Mouse (Mus musculus) liver, postnatal 0 days (tissue): ENCODE results near the gene Atp6v1g2. TPM values are rescaled to one million over a fixed set of nuclear protein-coding genes. Genes with fewer than 3 reads are reported as not detected.

Experiments used
- ATAC-seq: fragments of 200-750 bp; cut with Nextera tagmentation; 2 replicates; pipeline ENCODE4 v1.8.0; 2017; ENCODE audit warnings: mild to moderate bottlenecking, moderate library complexity
- DNase-seq: peaks from one replicate; pipeline ENCODE4 v3.0.0-alpha.2; 2016
- H3K27ac ChIP-seq: fragments of 300-500 bp; sonication (generic); 2 replicates; pipeline ENCODE4 v1.5.1; 2014; ENCODE audit warnings: antibody characterized with exemption, moderate library complexity, mild to moderate bottlenecking, low read depth
- H3K27me3 ChIP-seq: fragments of 300-500 bp; sonication (generic); 2 replicates; pipeline ENCODE4 v1.6.1; 2014; ENCODE audit warnings: low read length, control low read depth, mixed read lengths; ENCODE audit not compliant: insufficient read depth
- H3K36me3 ChIP-seq: fragments of 300-500 bp; sonication (generic); replicated peaks from 2 replicates; pipeline ENCODE4 v1.6.1; 2014; ENCODE audit warnings: mild to moderate bottlenecking, control low read depth, low read length, moderate library complexity, mixed read lengths; ENCODE audit not compliant: insufficient read depth
- H3K4me1 ChIP-seq: fragments of 300-500 bp; sonication (generic); 2 replicates; pipeline ENCODE4 v1.6.1; 2014; ENCODE audit warnings: antibody characterized with exemption, mild to moderate bottlenecking, control low read depth; ENCODE audit not compliant: insufficient read depth
- H3K4me2 ChIP-seq: fragments of 300-500 bp; sonication (generic); 2 replicates; pipeline ENCODE4 v1.6.1; 2014; ENCODE audit warnings: low read depth, mild to moderate bottlenecking, low read length, moderate library complexity, mixed read lengths
- H3K4me3 ChIP-seq: fragments of 300-500 bp; sonication (generic); 2 replicates; pipeline ENCODE4 v1.5.1; 2014; ENCODE audit warnings: low read depth, low read length
- H3K9ac ChIP-seq: fragments of 300-500 bp; sonication (generic); replicated peaks from 2 replicates; pipeline ENCODE4 v1.6.1; 2014; ENCODE audit warnings: mild to moderate bottlenecking, moderate library complexity
- H3K9me3 ChIP-seq: fragments of 300-500 bp; sonication (generic); 2 replicates; pipeline ENCODE4 v1.6.1; 2016; ENCODE audit warnings: mild to moderate bottlenecking, control low read depth, low read length, mixed read lengths
- CTCF ChIP-seq: sonication (generic); IDR thresholded peaks from 2 replicates; pipeline ENCODE4 v1.5.1; 2016; ENCODE audit warnings: antibody characterized with exemption, low read depth
- EP300 ChIP-seq: IDR thresholded peaks from 2 replicates; pipeline ENCODE4 v1.6.1; 2016; ENCODE audit warnings: antibody characterized with exemption, low read depth, mild to moderate bottlenecking
- WGBS: fragments of 180-500 bp; shearing (Covaris S2); extraction: QIAGEN DNeasy Blood & Tissue Kit; methylation state at CpG from one replicate; pipeline ENCODE4 v1.1.7; 2014; ENCODE audit not compliant: insufficient replicate concordance; 5-methylcytosine and 5-hydroxymethylcytosine counted together
- polyA plus RNA-seq: library from polyadenylated mRNA; unstranded; fragments of >200 nt; fragmentation: Nextera tagmentation; extraction: Ambion mirVana; gene quantifications from 2 replicates; pipeline ENCODE4 v1.2.1, GENCODE M21; 2015

Gene Atp6v1g2
- polyA plus RNA-seq, 1 experiment from 2014 or later: 1.3 TPM

DNA sequence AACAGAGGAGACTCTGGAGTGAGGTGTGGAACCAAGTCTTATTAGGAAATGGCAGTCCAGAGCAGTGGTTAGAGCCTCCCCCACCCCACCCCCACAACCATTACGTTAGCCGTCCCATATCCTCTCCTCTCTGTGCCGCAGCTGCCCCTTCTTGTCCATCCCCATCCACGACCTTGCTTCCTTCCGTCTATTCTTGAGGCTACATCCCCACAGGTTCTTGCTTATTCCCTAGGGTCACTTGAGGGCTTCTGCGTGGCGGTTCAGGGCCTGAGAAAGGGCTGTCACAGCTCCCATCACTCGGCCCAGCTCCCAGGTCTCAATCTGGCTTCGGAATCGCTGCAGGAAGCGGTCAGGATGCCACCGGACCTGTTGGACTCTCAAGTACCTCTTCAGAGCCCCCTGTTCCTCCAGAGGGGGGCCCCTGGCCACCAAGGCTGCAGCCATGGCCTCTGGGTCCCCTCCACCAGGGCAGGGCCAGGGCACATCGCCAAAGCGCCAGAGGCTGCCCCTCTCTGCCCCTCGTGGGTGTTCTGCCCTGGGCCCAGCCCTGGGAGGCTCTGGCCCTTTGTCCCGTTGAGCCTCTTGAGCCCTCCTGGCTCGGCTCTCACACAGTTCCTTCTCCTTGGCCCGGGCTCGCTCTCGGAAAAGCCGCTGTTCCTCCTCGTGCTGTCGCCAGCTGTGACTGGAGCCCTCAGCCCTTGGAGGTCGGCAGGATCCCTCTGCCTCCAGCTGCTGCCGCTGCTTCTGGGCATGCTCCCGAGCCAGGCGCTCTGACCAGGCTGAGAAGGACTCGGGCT is 13.1 kb upstream of the Atp6v1g2 start, which contains the start of gene Gm16181:
Gene Gm16181 (plus strand): TSS at position 679 of the 797 bp plus-strand sequence.
- no peak within 1 kb of the TSS for H3K4me3 ChIP-seq
- no peak within 1 kb of the TSS for H3K9ac ChIP-seq
- ATAC-seq (no peak), DNase-seq (no peak)
- H3K36me3 ChIP-seq: peaks cover 14% of the 10 kb centered on the region; the same call in 1 of the 2 replicates
- H3K27ac ChIP-seq: peak within 1 kb of the TSS; percentile 80
- no peaks in the 10 kb centered on the region for H3K9me3 ChIP-seq
- H3K27me3 ChIP-seq: peaks cover 4% of the 10 kb centered on the region; the same call in 1 of the 2 replicates
- peaks cover 30% of the 10 kb centered on the region for H3K4me1 ChIP-seq
- 55% methylated on average over 28 of the region's 28 CpGs for WGBS
- TF ChIP-seq EP300 (no peak), CTCF (no peak)
- peak within 1 kb of the TSS; percentile 56 for H3K4me2 ChIP-seq

GRCm38 (mm10) chr17:35222299-35222698 is 11.2 kb upstream of the Atp6v1g2 start:
- H3K4me3 ChIP-seq: no peak overlapping the region
- ATAC-seq: no peak
- no peak overlapping the region for H3K4me2 ChIP-seq
- TF ChIP-seq EP300 (no peak), CTCF (no peak)
- peaks cover 32% of the 10 kb centered on the region for H3K4me1 ChIP-seq
- peak overlapping the region; percentile 41; the same call in 1 of the 2 replicates for H3K27ac ChIP-seq
- H3K9ac ChIP-seq: no peak overlapping the region
- peaks cover 4% of the 10 kb centered on the region; the same call in 1 of the 2 replicates for H3K27me3 ChIP-seq
- peaks cover 23% of the 10 kb centered on the region for H3K36me3 ChIP-seq
- WGBS: 47% methylated on average over 6 of the region's 6 CpGs
- no peaks in the 10 kb centered on the region for H3K9me3 ChIP-seq
- DNase-seq: no peak

- H3K4me2 ChIP-seq: no peak overlapping the region
- DNase-seq: no peak
- TF ChIP-seq EP300 (no peak), CTCF (no peak)
- H3K9ac ChIP-seq: no peak overlapping the region
- H3K4me3 ChIP-seq: no peak overlapping the region
- no peak for ATAC-seq
- H3K27ac ChIP-seq: no peak overlapping the region
- WGBS: 88% methylated on average over 4 of the region's 4 CpGs
- no peaks in the 10 kb centered on the region for H3K9me3 ChIP-seq
- H3K4me1 ChIP-seq: peaks cover 22% of the 10 kb centered on the region
- H3K36me3 ChIP-seq: peaks cover 45% of the 10 kb centered on the region
- H3K27me3 ChIP-seq: no peaks in the 10 kb centered on the region
Measured at GRCm38 (mm10) chr17:35224641-35225040, 8.8 kb upstream of the Atp6v1g2 start.

DNA sequence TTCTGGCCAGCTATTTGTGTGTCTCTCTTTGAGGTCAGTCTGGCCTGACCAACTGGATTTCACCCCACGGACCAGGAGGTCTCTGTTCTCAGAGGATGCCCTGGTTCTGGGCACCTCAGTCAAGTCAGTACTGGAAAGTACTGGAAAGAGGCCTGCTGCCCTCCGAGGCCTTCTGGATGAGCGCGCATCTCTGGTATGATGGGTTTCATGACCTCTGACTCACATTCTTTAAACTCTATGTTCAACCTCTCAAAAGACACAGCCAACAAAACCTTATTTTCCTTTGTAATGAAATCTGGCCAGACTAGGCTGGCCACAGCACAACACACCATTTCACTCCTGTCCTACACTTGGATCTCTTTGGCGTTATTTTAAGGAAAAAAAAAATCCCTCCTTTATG is 8.0 kb upstream of the Atp6v1g2 start:
- Histone ChIP-seq H3K9me3 (no peaks in the 10 kb centered on the region), H3K4me1 (peaks cover 14% of the 10 kb centered on the region), H3K4me3 (no peak overlapping the region), H3K4me2 (no peak overlapping the region), H3K27me3 (no peaks in the 10 kb centered on the region), H3K9ac (no peak overlapping the region), H3K27ac (no peak overlapping the region), H3K36me3 (peaks cover 43% of the 10 kb centered on the region)
- TF ChIP-seq EP300: no peak
- no peak for TF ChIP-seq CTCF
- WGBS: 82% methylated on average over 5 of the region's 5 CpGs
- ATAC-seq (no peak), DNase-seq (no peak)

DNA sequence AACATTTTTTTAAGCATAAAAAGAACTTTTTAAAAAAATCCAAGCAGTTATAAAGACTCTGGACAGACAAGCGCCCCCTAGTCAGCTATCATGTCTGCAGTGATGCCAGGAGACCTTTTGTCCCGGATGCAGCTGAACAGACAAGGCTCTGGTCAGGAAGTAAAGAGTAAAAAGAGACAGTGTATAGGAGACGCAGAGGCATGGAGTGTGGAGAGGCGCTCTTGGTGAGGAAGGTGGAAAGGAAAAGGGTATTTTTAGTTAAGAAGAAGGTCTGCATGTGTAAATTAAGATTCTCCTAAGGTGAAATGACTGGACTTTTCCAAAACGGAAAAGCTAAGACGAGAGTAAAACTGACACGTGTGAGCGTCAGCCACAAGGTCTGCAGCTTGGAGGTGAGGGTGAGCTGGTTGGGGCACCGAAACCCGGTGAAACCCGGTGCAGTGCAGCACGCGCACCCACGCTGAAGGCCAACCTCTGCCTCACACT is 6.9 kb upstream of the Atp6v1g2 start:
- H3K27ac ChIP-seq: peak overlapping the region; percentile 51; the same call in 1 of the 2 replicates
- 66% methylated on average over 14 of the region's 14 CpGs for WGBS
- no peak for ATAC-seq
- peaks cover 11% of the 10 kb centered on the region for H3K4me1 ChIP-seq
- H3K4me3 ChIP-seq: no peak overlapping the region
- no peaks in the 10 kb centered on the region for H3K9me3 ChIP-seq
- DNase-seq: no peak
- no peaks in the 10 kb centered on the region for H3K27me3 ChIP-seq
- TF ChIP-seq CTCF (no peak; the same call in 1 of the 2 replicates), EP300 (no peak)
- H3K9ac ChIP-seq: no peak overlapping the region
- no peak overlapping the region for H3K4me2 ChIP-seq
- H3K36me3 ChIP-seq: peaks cover 50% of the 10 kb centered on the region

GRCm38 (mm10) chr17:35231022-35231421 is 2.4 kb upstream of the Atp6v1g2 start:
- H3K27me3 ChIP-seq: no peaks in the 10 kb centered on the region
- TF ChIP-seq CTCF (0 out of 2 replicates have a peak, but pooled peaks have one; percentile 0), EP300 (no peak)
- DNase-seq (no peak), ATAC-seq (no peak)
- 66% methylated on average over 10 of the region's 10 CpGs for WGBS
- no peaks in the 10 kb centered on the region for H3K9me3 ChIP-seq
- peaks cover 40% of the 10 kb centered on the region for H3K36me3 ChIP-seq
- H3K4me3 ChIP-seq: no peak overlapping the region
- peaks cover 29% of the 10 kb centered on the region for H3K4me1 ChIP-seq
- peak overlapping the region; percentile 19; the same call in 1 of the 2 replicates for H3K4me2 ChIP-seq
- H3K9ac ChIP-seq: no peak overlapping the region; the same call in 1 of the 2 replicates
- H3K27ac ChIP-seq: peak overlapping the region; percentile 29; the same call in 1 of the 2 replicates
